Mouse (Mus musculus) layer of hippocampus, postnatal 36 days (tissue): ENCODE results near the gene Myh9. TPM values are rescaled to one million over a fixed set of nuclear protein-coding genes. Genes with fewer than 3 reads are reported as not detected.

Experiments
- DNase-seq, 2 experiments: peaks; one replicate each; pipeline ENCODE4 v3.0.0; 2022
- total RNA-seq, 2 experiments: library from RNA; stranded (reverse); gene quantifications; 2 replicates each; pipeline ENCODE4 v1.2.3; 2021

Myh9 gene
- total RNA-seq, result 100 to 1,000 TPM in 1 of 2 experiments, 10 to 100 TPM in 1; 92.4 to 103 TPM

DNA sequence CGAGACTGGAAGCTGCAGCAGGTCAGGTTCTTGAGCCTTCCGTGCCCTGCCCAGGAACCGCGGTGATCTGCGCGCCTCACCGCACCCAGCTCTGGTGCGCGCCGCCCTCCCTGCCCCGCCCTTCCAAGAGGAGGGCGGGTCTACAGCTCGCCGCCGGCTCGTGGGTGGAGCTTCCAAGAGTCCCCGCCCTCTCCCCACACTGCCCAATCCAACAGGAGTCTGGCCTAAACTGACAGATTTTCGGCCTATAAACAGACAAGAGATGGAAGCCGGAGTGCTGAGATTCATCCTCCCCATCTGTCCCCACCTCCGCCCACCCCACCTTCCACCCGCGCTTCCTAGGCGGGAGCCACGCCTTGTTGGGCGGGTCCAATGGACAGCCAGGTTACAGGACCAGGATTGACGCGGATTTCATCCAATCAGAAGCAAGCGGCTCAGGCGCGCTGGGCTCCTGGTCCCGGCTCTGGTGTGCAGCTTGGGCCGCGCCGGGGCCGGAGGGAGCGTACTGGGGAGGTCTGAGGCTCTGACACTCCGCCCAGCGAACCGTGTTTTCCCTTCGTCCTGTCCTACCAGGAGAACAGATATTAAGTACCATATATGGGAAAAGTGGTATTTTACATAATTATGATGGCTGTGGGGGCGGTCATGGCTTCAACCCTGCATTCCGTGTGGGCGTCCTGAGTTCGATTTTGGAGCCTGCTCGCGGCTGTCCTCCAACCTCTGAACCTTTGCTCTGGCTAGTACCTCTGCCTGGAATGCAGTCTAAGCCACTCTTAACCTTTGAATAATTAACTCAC is at the start of gene Myh9:
Gene Myh9, minus strand, starts transcription at position 129 of the 797 bp plus-strand sequence.
- DNase-seq, result peak; percentile 98 to 99

DNA sequence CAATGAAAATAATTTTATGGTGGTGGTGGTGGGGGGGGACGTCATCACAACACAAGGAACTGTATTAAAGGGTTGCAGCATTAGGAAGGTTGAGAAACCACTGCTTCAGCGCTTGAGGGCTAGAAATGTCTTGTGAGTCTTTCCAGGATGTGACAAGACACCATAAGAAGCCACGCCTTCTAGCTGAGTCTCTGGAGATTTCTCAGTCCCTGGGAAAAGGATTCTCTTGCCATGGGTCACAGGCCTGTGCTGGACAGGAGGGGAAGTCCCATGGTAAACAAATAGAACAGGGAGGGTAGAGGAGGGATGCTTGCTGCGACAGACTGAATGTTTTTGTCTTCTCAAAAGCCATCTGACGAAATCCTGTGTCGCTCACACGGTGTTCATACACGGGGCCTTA is 49.8 kb upstream of the Myh9 start:
- no peak for DNase-seq

DNA sequence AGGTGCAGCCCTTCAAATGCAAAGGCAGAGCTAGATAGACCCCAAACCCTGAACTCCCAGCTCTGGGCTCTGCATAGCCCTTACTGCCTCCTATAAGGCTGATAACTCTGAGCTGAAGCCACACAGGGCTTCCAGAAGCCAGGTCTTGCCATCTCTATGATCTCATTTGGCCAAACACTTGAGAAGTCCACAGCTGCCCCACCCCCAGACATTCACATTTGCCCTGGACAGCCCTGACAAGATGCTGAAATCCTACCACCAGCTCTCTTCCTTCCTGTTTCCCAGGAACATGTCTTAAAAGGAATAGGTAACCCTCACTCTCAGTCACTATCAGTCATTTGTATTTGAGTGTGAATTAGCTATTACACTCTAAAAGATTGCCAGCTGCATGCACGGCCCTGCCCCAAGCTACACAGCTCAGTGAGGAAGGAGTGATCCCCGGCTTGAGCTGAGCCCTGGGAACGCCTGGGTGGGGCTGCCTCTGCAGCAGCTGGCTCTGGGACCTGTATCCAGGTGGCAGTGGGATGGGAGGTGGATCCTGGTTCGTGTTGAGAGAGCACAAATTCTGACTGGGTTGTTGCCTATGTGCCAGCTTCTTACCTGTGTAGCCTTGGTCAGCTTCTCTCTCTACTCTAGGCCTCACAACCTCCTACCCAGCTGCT is 47.9 kb upstream of the Myh9 start:
- DNase-seq, result no peak

DNA sequence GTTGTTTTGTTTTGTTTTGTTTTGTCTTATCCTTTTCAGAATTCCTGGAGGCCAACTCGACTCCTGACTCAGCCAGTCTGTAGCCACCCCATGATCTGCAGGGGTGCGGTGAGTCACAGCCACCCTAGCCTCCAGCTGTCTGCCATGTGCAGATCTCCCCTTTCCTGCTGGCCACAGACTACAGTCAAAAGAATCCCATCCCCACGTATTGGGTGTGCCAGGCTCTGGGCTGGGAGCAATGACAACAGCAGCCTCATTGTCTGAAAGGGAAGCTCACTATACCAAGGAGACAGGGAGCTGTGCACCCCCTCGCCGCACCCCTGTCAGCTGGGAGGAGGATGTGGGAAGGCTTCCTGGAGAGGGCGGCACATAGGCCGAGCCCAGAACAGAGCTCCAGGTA is 46.3 kb upstream of the Myh9 start:
- no peak for DNase-seq

DNA sequence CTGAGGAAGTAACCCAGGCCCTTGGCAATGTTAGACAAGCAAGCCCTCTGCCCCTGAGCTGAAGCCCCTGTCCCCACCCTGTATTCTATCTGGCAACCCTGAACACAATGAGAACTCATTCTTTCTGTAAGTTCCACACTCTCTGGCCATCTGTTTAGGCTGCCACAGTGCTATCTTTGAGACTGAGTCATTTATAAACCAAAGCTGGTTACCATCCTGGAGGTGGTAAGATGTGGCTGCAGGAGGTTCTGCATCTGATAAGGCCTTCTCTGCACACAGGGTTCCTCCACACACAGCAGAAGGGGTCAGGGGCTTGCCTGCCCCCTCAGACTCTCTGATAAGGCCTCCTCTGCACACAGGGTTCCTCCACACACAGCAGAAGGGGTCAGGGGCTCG is 45.1 kb upstream of the Myh9 start:
- DNase-seq, result no peak

DNA sequence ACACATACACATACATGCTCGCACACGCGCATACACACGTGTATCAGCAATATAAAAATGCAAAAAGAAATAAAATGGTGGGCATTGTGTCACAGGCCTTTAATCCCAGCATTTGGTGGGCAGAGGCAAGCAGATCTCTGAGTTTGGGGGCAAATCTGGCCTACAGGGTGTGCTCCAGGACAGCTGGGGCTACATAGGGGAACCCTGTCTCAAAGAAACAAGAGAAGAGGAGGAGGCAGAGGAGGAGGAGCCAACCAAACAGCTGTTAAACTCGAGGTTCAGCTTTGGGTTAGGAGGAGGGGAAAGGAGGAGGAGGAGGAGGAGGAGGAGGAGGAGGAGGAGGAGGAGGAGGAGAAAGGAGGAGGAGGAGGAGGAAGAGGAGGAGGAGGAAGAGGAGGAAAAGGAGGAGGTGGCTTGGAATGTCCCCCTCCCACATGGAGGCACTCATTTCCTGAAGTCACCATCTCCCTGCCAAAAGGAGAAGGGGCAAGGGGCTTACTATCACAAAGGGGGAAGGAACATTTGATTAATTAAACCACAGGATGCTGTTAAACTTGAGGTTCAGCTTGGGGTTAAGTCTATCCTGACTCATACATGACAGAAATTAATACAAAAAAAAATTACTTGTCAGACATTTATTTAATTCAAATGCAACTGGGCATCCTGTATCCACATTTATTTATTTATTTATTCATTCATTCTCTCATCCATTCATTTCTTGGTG is 44.6 kb upstream of the Myh9 start:
- no peak for DNase-seq

DNA sequence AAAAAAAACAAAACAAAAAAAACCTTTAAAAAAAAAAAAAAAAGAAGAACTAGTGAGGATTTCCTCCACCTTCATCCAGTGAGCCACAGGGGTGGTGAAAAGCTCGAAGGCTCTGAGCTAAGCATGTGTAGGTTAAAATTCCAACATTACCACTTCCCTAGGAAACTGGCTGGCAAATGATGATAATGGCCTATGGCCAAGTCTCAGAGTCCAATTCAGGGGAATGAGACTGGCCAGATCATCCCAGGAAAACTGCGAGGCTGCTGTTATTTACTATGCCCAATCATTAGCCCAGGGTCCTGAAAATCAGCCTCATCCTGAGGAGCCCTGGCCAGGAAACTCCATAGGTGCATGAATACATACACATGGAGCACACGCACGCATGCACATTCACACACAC is 44.0 kb upstream of the Myh9 start:
- DNase-seq, result no peak

DNA sequence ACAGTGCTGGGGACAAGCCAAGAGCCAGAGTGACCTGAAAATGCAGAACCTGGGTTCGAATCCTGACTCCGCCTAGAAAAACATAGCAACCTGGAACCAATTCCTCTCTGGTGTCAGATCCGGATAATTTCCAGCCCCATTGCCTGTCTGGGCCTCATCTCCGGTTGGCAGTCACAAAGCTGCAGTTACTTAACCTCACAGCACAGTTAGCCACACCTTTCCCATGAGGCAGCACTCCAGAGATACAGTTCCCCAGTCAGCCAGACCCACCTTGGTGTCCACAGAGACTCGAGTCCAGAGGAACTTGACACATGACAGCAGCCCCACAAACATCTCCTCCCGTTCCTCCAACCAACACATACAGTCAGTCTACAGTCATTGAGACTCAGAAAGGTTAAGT is 43.2 kb upstream of the Myh9 start:
- DNase-seq, result no peak

DNA sequence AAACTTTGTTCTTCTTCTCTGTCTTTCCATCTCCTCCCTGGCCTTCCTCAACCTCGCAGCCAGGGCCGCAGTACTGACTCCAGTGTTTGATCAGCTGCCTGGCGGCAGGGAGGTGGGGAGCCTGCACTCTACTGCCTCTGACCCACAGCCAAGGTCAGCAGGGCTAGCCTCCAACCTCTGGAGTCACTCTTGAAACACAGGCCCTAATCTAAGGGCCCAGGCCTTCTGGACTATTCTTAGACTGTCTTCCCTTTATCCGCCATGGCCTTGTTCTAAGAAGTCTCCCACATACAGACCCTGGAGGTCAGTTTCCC is 41.7 kb upstream of the Myh9 start:
- no peak for DNase-seq

DNA sequence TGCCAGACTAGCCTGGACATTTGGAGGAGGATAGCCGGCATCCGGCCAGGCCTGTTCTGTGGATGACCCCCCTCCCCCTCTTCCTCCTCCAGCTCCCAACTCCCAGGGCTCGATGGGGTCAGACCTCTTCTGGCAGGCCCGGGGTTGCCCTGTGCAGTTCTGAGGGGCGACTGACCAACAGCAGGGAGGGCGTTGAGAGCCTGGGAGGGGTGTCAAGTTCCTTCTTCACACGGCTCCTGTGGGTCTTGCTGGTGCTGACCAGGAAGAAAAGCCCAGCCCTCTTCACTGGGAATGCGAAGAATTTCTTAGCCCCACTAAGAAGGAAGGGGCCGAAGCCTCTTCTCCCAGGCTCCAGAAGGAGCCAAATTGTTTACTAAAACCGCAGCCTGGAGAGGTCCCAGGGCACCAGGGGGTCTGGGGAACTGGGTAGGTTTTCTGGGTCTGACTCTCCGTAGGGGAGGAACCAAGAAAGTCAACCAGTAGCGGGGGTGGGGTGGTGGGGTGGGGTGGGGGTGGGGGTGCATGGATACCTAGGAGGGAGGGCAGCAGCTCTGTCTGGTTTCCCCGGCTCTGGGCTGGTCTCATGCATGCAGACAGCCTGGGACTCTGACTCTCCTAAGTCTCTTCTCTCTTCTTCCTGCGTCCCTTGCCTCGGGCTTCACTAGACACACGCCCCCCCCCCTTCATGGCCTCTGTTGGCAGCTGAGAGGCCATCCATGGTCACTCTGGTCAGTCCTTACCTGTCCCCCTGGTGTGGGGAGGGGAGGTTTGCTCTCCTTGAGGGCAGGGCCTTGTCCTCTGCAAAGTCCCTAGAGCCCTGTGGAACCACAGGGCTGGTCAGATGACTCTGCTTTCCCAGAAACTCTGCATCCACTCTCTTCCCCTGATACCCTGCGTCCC is 41.1 kb upstream of the Myh9 start:
- DNase-seq, result no peak

DNA sequence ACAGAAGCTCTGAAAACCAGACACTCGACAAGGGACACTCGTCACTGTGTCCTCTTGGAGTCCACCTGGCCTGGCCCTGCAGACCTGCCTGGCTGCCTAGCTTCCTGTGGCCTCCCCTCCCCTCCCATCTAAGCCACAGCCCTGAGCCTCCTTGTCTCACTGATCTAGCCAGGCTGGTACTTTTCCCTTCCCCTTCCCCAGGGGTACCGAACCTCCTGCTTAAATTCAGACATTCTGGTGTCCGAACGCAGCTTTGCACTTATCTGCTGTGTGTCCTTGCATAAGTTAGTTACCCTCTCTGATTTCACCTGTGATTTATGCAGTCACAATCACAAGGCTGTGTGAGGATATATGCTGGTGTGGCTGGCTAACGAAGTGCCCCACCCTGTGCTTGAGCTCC is 40.3 kb upstream of the Myh9 start:
- no peak for DNase-seq

DNA sequence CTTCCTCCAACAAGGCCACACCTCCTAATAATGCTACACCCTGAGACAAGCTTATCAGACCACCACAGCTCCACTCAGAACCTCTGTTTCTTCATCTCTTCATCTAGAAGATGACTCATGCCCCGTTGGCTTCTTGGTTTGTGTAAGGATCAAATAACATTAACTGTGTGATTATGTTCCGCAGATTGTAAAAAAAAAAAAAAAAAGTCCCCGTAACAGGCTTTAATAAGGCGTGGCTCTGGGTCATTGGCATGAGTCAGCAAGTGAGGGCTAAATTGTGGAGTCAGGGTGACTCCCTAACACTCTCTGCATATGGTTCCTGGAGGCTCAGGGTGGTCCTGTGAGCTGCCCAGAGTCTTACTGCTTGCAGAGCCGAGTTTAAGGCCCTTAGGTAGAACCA is 39.7 kb upstream of the Myh9 start:
- DNase-seq, result no peak

DNA sequence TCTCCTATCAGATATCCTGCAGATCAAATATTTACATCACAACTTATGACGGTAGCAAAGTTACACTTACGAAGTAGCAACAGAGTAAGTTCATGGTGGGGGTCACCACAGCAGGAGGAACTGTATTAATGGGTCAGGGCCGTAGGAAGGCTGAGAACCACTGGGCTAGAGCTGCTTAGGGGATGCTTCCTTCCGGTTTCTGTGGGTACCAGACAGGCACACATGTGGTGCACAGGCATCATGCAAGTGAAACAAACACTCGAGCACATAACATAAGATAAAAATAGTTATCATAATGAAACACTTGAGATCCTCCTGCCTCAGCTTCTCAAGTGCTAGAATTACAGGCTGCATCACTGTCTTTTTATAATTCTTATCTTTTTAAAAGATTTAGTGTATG is 38.8 kb upstream of the Myh9 start:
- no peak for DNase-seq

DNA sequence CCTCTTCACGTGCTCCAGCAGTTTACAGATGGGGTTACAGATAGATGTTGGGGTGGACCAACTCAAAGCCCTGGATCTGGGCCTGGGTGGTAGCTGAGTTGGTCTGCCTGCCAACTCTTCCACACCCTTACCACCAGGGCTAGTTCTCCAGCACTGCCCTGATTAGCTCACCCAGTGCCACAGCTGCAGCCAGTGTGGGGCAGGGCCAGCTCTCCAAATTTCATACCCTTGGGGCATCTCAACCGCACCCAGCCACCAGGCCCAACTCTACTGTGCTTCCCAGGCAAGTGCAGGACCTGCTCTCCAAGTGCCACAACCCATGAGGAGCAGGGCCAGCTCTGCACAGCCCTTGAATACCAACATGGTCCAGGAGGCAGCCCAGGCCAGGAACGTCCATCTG is 37.8 kb upstream of the Myh9 start:
- DNase-seq, result no peak

DNA sequence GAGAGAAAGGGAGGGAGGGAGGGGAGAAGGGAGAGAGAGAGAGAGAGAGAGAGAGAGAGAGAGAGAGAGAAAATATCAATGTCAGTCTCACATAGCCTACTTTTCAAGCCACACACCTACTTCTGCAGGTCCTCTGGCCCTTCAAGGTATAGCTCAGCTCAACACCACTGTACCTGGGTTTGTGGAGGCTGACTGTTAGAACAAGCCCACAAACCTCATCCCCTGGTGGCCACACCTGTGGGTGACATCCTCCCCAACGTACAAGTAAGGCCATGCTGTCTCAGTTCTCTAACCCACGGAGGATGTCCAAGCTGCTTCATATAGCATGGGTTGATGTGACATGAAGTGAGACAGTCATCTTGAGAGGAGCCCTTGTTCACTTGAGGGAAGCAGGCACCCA is 35.2 kb upstream of the Myh9 start:
- no peak for DNase-seq

DNA sequence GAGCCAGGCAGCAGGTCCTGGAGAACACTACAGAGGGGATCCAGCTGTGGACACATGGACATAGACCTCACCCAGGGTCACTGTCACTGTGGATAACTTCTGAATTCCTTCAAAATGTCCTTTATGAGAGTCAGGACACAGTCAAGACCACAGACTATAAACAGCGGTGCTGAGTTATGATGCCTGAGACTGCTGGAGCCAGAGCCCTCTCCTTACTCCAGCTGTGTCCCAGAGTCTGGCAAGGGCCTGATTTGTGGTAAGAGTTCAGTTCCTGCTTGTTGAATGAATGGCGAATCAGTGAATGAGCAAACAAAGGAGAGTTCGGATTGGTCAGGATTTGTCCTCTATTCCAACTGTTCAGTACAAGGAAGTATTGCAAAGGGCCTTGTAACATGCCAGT is 34.7 kb upstream of the Myh9 start:
- no peak for DNase-seq

DNA sequence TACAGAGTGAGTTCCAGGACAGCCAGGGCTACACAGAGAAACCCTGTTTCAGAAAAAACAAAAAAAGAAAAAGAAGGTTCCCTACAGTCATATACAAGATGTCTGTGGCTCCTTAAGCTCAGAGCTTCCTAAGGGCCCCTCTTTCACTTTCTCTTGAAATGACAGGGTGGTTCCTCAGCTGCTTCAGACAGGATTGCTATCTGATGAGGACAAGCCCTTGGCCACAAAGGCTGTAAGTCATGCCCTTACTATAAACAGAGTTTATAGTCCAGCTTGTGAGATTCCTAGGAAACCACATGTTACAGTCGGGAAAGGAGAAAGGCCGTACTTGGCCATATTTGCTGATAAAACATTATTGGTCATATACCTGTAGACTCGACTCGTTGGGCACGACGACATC is 34.0 kb upstream of the Myh9 start:
- DNase-seq, result no peak

DNA sequence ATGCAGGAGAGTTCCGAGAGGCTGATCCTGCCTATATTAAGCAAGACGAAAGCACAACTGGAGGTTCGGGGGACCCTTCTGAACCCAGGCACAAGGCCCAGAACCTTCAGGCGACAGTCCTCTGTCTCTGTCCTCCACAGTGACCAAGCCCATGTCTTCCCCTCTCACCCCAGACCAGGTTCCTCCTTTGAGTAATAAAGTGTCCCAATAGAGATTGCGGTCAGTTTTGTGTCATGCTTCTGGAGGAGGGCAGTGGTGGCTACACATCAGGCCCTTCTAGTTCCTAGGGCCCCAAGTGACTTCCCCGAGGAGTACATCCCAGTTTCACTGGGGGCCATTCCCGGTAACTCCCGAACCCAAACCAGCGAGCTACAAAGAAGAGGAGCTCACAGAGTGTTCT is 32.8 kb upstream of the Myh9 start:
- DNase-seq, result no peak

DNA sequence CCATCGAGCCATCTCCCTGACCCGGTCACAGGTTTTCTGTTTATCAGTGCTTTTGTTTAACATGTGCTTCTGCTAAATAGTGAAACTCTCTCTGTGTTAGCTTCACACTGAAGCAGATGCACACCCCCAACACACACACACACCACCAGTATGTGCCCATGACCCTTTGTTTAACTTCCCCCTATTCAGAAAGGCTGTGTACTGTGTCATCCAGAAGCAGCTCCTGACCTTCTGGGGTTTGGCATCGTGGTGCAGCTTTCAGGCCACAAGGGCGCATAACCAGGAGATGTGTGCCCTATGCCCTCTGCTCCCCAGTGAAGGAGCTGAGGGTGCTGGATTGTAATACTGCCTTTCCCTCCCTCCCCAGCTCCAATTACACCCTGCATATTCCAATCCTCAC is 32.3 kb upstream of the Myh9 start:
- no peak for DNase-seq

DNA sequence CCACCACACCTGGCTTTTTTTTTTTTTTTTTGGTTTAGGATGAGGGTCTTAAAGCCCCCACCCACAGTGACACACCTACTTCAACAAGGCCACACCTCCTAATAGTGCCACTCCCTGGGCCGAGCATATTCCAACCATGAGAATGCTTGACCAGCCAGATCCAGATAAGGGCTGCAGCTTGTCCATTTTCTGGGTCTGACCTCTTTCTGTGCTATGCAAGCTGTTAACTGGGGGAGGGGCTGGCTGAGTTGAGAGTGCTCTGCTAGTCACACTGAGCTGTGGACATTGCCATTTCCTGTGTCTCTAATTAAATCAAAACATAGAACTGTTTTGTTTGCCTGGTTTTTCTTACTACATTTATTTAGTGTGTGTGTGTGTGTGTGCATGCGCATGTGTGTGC is 31.6 kb upstream of the Myh9 start:
- DNase-seq, result no peak

DNA sequence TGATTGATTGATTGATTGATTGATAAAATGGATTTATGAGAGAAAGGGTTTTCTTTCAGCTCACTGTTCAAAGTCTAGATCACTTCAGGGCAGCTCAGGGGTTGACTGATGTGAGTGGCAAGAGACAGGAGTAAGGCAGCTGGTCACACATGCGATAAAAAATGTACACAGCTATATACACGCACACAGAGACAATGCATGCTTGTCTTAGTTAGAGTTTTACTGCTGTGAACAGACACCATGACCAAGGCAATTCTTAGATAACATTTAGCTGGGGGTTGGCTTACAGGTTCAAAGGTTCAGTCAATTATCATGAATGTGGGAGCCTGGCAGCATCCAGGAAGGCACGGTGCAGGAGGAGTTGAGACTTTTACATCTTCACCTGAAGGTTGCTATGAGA is 31.0 kb upstream of the Myh9 start:
- DNase-seq, result no peak

DNA sequence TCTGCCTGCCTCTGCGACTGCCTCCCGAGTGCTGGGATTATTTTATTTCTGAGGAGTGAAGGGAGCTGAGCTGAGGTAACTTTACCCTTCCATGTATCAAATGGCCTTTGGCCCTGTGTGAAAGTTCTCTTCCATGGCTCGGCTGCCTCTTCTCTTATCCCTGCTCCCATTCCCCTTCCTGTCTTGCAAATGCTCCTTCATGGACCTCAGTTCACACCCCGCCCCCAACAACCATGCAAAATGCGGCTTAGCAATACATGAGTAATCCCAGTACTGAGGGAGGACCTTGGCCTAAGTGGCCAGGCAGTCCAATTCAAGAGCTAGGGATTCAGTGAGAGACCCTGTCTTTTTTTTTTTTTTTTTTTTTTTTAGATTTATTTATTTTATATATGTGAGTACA is 26.4 kb upstream of the Myh9 start:
- no peak for DNase-seq
